Mouse (Mus musculus): ENCODE results near the gene Lsg1. TPM values are rescaled to one million over a fixed set of nuclear protein-coding genes. Genes with fewer than 3 reads are reported as not detected.

Gene Lsg1
- polyA plus RNA-seq, 1 experiment from 2014 or later: 36.2 TPM

GRCm38 (mm10) chr16:30548291-30548690 lies 39.1 kb downstream of the Lsg1 start:
- Histone ChIP-seq H3K4me3 (no peak overlapping the region), H3K36me3 (peaks cover 26% of the 10 kb centered on the region; the same call in 1 of the 2 replicates), H3K4me1 (replicated peaks) (peaks cover 30% of the 10 kb centered on the region), H3K9ac (no peak overlapping the region), H3K9me3 (replicated peaks) (no peaks in the 10 kb centered on the region), H3K4me2 (no peak overlapping the region), H3K27me3 (no peaks in the 10 kb centered on the region), H3K27ac (no peak overlapping the region)
- WGBS: 84% methylated on average over 5 of the region's 5 CpGs
- ATAC-seq (replicated peaks; ENCODE audit: insufficient number of reproducible peaks, insufficient read depth, low FRiP score, low read depth): no peak

GRCm38 (mm10) chr16:30544693-30545092 lies 42.7 kb downstream of the Lsg1 start:
- H3K4me1 ChIP-seq (replicated peaks): peaks cover 24% of the 10 kb centered on the region
- H3K4me2 ChIP-seq: no peak overlapping the region
- no peak overlapping the region for H3K27ac ChIP-seq
- no peak overlapping the region for H3K4me3 ChIP-seq
- no peak for ATAC-seq (replicated peaks; ENCODE audit: insufficient number of reproducible peaks, insufficient read depth, low FRiP score, low read depth)
- no peaks in the 10 kb centered on the region for H3K27me3 ChIP-seq
- no peak overlapping the region for H3K9ac ChIP-seq
- H3K36me3 ChIP-seq: peaks cover 26% of the 10 kb centered on the region; the same call in 1 of the 2 replicates
- WGBS: 79% methylated on average over 4 of the region's 4 CpGs
- no peaks in the 10 kb centered on the region for H3K9me3 ChIP-seq (replicated peaks)

- Histone ChIP-seq H3K4me2 (no peak overlapping the region), H3K9me3 (replicated peaks) (no peaks in the 10 kb centered on the region), H3K9ac (no peak overlapping the region), H3K4me3 (no peak overlapping the region), H3K4me1 (replicated peaks) (peaks cover 21% of the 10 kb centered on the region), H3K27me3 (no peaks in the 10 kb centered on the region), H3K27ac (no peak overlapping the region), H3K36me3 (peaks cover 26% of the 10 kb centered on the region; the same call in 1 of the 2 replicates)
- no peak for ATAC-seq (replicated peaks; ENCODE audit: insufficient number of reproducible peaks, insufficient read depth, low FRiP score, low read depth)
- WGBS: 86% methylated on average over 9 of the region's 9 CpGs
These were observed 44.0 kb downstream of the Lsg1 start for GRCm38 (mm10) chr16:30543386-30543785.

GRCm38 (mm10) chr16:30542826-30543225 lies 44.6 kb downstream of the Lsg1 start:
- Histone ChIP-seq H3K9ac (no peak overlapping the region), H3K4me1 (replicated peaks) (peaks cover 21% of the 10 kb centered on the region), H3K9me3 (replicated peaks) (no peaks in the 10 kb centered on the region), H3K27me3 (no peaks in the 10 kb centered on the region), H3K27ac (0 out of 2 replicates have a peak overlapping the region, but pooled peaks have one; percentile 16), H3K4me2 (no peak overlapping the region), H3K4me3 (no peak overlapping the region), H3K36me3 (peaks cover 26% of the 10 kb centered on the region; the same call in 1 of the 2 replicates)
- WGBS: 63% methylated on average over 6 of the region's 6 CpGs
- no peak for ATAC-seq (replicated peaks; ENCODE audit: insufficient number of reproducible peaks, insufficient read depth, low FRiP score, low read depth)

- Histone ChIP-seq H3K27me3 (no peaks in the 10 kb centered on the region), H3K4me1 (replicated peaks) (peaks cover 32% of the 10 kb centered on the region), H3K9me3 (replicated peaks) (no peaks in the 10 kb centered on the region), H3K4me3 (peak overlapping the region; percentile 27), H3K36me3 (peaks cover 8% of the 10 kb centered on the region; the same call in 1 of the 2 replicates), H3K27ac (peak overlapping the region; percentile 82), H3K9ac (peak overlapping the region; percentile 45), H3K4me2 (peak overlapping the region; percentile 51)
- peak; percentile 58 for ATAC-seq (replicated peaks; ENCODE audit: insufficient number of reproducible peaks, insufficient read depth, low FRiP score, low read depth)
- 49% methylated on average over 20 of the region's 20 CpGs for WGBS
These were observed 47.0 kb downstream of the Lsg1 start for GRCm38 (mm10) chr16:30540107-30541001.

- Histone ChIP-seq H3K27ac (peak overlapping the region; percentile 82), H3K36me3 (no peaks in the 10 kb centered on the region; the same call in 1 of the 2 replicates), H3K9me3 (replicated peaks) (no peaks in the 10 kb centered on the region), H3K4me1 (replicated peaks) (peaks cover 32% of the 10 kb centered on the region), H3K9ac (no peak overlapping the region), H3K4me3 (no peak overlapping the region), H3K4me2 (no peak overlapping the region), H3K27me3 (no peaks in the 10 kb centered on the region)
- WGBS: 19% methylated on average over 10 of the region's 10 CpGs
- ATAC-seq (replicated peaks; ENCODE audit: insufficient number of reproducible peaks, insufficient read depth, low FRiP score, low read depth): no peak
These were observed 48.0 kb downstream of the Lsg1 start for GRCm38 (mm10) chr16:30539433-30539832.

GRCm38 (mm10) chr16:30535075-30535474 lies 52.3 kb downstream of the Lsg1 start:
- Histone ChIP-seq H3K36me3 (no peaks in the 10 kb centered on the region), H3K9me3 (replicated peaks) (no peaks in the 10 kb centered on the region), H3K27ac (no peak overlapping the region), H3K4me2 (no peak overlapping the region), H3K4me1 (replicated peaks) (peaks cover 32% of the 10 kb centered on the region), H3K27me3 (no peaks in the 10 kb centered on the region), H3K4me3 (no peak overlapping the region), H3K9ac (no peak overlapping the region)
- WGBS: 89% methylated on average over 1 of the region's 1 CpGs
- no peak for ATAC-seq (replicated peaks; ENCODE audit: insufficient number of reproducible peaks, insufficient read depth, low FRiP score, low read depth)

- no peak for ATAC-seq (replicated peaks; ENCODE audit: insufficient number of reproducible peaks, insufficient read depth, low FRiP score, low read depth)
- Histone ChIP-seq H3K4me3 (no peak overlapping the region), H3K9me3 (replicated peaks) (no peaks in the 10 kb centered on the region), H3K4me1 (replicated peaks) (peaks cover 22% of the 10 kb centered on the region), H3K36me3 (peaks cover 10% of the 10 kb centered on the region; the same call in 1 of the 2 replicates), H3K27me3 (no peaks in the 10 kb centered on the region), H3K9ac (no peak overlapping the region), H3K4me2 (no peak overlapping the region), H3K27ac (no peak overlapping the region)
- WGBS: 60% methylated on average over 4 of the region's 4 CpGs
These were observed 53.8 kb downstream of the Lsg1 start for GRCm38 (mm10) chr16:30533592-30533991.

- no peaks in the 10 kb centered on the region for H3K27me3 ChIP-seq
- H3K4me1 ChIP-seq (replicated peaks): peaks cover 22% of the 10 kb centered on the region
- WGBS: 64% methylated on average over 1 of the region's 1 CpGs
- no peak overlapping the region for H3K9ac ChIP-seq
- H3K36me3 ChIP-seq: peaks cover 10% of the 10 kb centered on the region; the same call in 1 of the 2 replicates
- no peaks in the 10 kb centered on the region for H3K9me3 ChIP-seq (replicated peaks)
- no peak overlapping the region for H3K4me2 ChIP-seq
- H3K27ac ChIP-seq: no peak overlapping the region
- no peak overlapping the region for H3K4me3 ChIP-seq
- ATAC-seq (replicated peaks; ENCODE audit: insufficient number of reproducible peaks, insufficient read depth, low FRiP score, low read depth): no peak
These were observed 54.5 kb downstream of the Lsg1 start for GRCm38 (mm10) chr16:30532929-30533328.

- Histone ChIP-seq H3K4me1 (replicated peaks) (peaks cover 22% of the 10 kb centered on the region), H3K27me3 (no peaks in the 10 kb centered on the region), H3K27ac (no peak overlapping the region), H3K9ac (no peak overlapping the region), H3K4me3 (no peak overlapping the region), H3K9me3 (replicated peaks) (no peaks in the 10 kb centered on the region), H3K4me2 (peak overlapping the region; percentile 15; the same call in 1 of the 2 replicates), H3K36me3 (peaks cover 10% of the 10 kb centered on the region; the same call in 1 of the 2 replicates)
- 33% methylated on average over 20 of the region's 20 CpGs for WGBS
- ATAC-seq (replicated peaks; ENCODE audit: insufficient number of reproducible peaks, insufficient read depth, low FRiP score, low read depth): no peak
These were observed 55.5 kb downstream of the Lsg1 start for GRCm38 (mm10) chr16:30531761-30532406.

GRCm38 (mm10) chr16:30530815-30531214 lies 56.6 kb downstream of the Lsg1 start:
- H3K4me1 ChIP-seq (replicated peaks): peaks cover 13% of the 10 kb centered on the region
- H3K4me2 ChIP-seq: no peak overlapping the region
- H3K9me3 ChIP-seq (replicated peaks): no peaks in the 10 kb centered on the region
- no peak for ATAC-seq (replicated peaks; ENCODE audit: insufficient number of reproducible peaks, insufficient read depth, low FRiP score, low read depth)
- H3K4me3 ChIP-seq: no peak overlapping the region
- peaks cover 14% of the 10 kb centered on the region; the same call in 1 of the 2 replicates for H3K36me3 ChIP-seq
- H3K9ac ChIP-seq: no peak overlapping the region
- 49% methylated on average over 4 of the region's 4 CpGs for WGBS
- no peak overlapping the region for H3K27ac ChIP-seq
- H3K27me3 ChIP-seq: no peaks in the 10 kb centered on the region

Measured in heart, embryonic 15.5 days (tissue).